Mouse (Mus musculus): ENCODE data around the gene Rhod.

DNA sequence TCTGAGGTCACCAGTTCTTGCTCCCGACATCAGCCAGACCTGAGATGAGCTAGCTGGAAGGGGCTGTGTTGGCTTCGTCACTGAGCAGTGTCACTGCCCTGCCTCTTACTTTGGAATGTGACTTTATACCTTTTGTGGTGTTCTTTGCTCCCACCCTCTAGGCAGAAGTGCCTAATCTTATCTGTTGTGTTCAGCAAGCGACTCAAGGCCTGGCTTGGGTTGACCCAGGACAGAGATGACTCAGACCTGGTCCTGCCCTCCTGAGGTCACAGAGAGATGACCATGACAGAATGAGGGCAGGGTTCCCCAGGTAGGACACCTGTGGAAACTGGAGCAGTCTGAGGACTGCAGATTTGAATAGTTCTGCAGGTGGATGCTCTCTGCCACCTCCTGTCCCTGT is 3.0 kb downstream of the Rhod start:
- TF ChIP-seq POLR2A (IDR thresholded peaks at IDR 0.05; ENCODE audit: low read depth, low read length), result no peak
- no peak for TF ChIP-seq CTCF (IDR thresholded peaks at IDR 0.05; ENCODE audit: extremely low read depth, insufficient read depth, insufficient read length, insufficient replicate concordance)

Measured in spleen, adult 2 months (tissue).